Mouse (Mus musculus): ENCODE measurements around the gene Fnbp1l.

Gene Fnbp1l

DNA sequence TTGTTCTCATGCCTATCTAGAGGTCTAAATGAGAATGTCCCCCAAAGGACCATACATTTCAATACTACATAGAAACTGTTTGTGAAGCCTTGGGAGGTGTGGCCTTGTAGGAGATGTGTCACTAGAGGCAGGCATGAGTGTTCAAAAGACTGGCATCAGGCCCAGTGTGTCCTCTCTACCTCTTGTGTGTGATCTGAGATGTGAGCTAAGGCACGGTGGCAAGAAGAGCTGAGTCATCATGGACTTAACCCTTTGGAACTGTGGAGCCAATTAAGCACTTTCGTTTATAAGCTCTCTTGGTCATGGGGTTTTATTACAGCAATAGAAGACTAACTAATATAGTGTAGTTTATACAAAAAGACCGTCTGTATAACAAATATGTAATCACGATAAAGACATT, 16.3 kb downstream of the Fnbp1l start:
- DNase-seq = no peak

DNA sequence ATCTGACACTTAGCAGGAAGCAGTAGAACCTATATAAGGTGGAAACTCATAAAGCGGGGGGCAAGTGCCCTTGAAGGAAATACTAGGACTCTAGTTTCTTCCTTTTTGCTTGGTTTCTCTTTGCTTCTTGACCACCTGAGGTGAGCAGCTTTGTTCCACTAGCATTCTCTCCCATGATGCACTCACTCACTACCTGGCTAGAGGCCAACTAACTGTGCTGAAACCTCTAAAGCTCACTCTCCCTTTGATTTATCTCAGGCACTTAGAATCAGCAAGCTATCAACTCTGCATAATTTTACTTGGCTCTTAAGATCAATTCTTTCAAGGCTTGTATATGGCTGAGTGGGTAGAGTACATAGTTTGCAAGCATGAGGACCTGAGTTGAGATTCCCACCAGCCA, 17.1 kb downstream of the Fnbp1l start:
- DNase-seq = no peak

DNA sequence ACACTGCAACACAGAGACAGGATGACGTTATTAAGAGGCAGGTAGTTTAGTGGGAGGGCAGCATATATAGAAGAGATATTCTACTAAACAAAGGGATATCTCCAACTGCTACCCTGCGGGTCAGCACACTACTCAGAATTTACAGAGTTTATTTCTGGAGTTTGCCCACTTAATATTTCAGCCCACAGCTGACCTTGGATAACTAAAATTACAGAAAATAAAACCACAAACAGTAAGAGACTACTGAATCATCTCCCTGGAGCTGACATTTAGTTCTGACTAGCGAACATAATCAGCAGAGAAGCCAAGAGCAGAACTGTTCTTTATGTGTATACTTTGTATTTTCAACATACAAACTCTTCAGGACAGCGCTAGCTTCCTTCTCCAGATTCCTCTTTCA, 20.2 kb downstream of the Fnbp1l start:
- DNase-seq = no peak

DNA sequence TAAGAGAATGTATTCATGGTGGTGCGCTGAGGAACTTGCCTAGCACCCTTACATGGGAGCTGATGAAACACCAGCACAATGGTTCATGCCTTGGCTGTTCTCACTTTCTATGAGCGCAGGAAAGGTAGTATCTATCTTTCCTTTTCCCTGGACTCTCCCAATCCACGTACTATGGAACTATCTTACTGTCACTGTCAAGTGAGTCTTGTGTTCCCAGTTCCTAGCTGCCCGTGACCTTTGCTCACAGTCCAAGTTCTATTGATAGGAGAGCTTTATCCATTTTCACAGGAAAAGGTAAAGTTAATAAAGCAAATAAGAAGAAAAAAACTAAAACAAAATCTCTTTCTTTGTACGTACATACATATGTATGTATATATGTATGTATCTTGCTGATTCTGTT, 28.7 kb downstream of the Fnbp1l start:
- DNase-seq = no peak

DNA sequence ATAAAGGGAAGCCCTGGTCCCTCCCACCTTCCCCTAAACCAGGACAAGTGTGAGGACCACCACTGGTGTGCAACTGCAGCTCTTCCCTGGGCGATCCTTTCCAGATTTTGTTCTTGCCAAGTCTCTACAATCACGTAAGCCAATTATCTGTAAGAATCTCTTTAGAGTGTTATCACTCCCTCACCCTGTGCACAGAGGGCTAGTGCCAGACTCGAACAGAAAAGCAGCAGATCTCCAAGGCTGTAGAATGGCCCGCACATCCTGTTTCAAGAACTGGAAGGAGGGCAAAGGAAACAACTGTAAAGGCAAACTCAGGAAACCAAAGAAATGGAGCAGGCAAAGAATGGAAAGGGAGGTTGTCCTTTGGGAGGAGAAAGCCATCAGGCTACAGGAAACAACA, 29.2 kb downstream of the Fnbp1l start:
- no peak for DNase-seq

DNA sequence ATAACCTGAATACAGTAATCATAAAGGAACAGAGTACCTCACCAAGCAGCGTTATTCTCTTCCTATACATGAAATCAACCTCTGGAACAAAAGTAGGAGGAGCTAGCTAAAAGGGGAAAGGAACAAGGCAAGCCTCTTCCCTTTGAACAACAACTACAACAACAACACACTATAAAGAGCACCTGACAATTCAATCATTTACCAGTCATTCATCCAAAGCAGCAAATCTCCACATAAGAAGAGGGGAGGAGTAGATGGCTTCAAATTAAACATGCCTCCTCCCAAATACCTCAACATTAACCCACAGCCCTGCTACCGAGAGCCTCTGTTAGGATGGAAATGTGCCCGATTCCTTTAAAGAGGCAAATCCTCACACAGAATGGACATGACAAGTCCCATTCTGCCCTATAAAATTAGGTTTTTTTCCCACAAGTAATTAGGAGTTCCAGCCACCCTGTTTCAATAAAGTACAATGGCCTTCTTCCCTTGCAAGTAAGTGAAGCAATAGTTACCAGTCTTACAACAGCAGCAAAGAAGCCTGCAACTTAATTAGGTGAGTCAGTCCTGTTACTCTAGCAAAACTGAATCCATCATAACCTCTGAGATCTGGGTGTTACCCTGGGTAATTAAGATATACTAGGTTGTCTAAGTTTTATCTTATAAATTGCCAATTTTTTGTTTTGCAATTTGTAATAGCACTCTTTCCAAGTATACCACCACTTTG, 32.4 kb downstream of the Fnbp1l start:
- DNase-seq = no peak

DNA sequence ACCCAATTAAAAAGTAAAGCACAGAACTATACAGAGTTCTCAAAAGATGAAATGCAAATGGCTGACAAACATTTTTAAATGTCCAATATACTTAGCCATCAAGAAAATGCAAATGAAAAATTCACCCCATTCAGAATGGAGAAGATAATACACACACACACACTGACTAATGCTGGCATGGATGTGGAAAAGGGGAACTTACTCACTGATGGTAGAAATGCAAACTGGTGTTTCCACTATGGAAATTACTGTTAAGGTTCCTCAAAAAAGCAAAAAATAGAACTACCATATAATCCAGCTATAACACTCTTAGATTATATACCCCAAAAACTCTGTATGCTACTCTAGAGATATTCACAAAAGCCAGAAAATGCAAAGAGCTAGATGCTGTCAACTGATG, 42.2 kb downstream of the Fnbp1l start:
- DNase-seq = no peak

DNA sequence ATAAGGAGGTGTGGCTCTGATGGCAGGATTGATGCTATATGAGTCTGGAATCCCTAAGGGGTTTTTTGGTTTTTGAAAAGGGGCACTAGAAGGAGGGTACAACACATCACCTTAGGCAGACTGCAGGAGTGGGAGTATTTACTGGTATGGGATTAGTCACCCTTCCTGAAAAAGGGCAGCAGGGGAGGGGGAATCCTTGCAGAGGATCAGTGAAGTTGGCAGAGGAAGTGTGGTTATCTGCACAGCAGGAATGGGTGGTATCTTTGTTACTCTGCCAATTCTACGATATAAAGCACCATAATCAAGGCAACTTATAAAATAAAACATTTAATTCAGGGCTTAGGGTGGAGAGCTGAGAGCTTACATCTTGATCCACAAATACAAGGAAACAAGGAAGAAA, 44.6 kb downstream of the Fnbp1l start:
- no peak for DNase-seq

DNA sequence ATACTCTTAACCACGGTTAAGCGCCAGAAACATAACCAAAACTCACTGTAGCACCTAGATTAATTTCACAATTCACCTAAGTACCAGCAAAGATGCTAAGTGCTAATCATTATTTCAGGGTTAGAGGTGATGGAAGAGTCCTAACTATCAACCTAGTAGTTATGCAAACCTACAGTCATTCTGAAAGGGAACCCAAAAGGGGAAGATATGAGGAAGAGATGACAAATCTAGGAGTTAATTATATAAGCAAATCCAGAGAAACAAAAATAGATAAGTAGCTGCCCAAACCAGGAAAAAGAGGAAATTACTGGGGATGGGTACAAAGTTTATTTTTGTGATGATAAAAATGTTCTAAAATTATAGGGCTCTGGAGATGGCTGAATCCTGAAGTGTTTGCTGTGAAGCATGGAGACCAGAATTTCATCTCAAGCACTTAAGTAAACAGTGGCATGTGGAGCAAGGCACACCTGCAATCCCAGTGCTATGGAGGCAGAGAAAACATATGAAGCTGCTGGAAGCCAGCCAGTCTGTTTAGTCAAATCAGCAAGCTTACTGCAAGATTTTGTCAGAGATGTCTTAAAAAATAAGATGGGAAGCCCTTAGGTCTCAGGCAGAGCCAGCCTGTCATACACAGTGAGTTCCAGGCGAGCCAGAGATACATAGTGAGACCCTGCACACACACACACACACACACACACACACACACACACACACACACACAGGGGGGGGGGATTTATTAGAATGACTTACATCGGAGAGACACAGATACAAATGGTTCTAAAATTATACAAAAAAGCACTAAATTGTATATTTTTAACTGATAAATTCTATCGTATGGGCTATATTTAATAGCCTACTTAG, 45.9 kb downstream of the Fnbp1l start:
- DNase-seq = no peak

DNA sequence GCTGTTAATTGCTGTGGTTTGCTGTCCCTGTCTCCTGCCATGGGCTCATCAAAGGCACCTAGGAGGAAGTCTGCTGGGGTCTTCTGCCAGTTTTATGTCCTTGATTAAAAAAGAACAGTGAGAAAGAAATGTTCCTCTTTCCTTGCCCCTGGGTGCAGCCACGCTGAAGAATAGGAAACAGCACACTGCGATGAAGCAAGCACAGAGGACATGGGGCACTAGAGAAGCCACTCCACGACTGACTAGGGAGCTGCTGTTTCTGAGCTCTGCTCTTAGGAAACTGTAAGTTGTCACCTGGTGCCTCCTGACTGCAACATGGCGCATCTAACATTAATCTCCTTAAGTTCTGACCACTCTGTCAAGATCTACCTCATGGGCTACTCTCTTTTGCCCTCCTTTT, 53.0 kb downstream of the Fnbp1l start:
- no peak for DNase-seq

DNA sequence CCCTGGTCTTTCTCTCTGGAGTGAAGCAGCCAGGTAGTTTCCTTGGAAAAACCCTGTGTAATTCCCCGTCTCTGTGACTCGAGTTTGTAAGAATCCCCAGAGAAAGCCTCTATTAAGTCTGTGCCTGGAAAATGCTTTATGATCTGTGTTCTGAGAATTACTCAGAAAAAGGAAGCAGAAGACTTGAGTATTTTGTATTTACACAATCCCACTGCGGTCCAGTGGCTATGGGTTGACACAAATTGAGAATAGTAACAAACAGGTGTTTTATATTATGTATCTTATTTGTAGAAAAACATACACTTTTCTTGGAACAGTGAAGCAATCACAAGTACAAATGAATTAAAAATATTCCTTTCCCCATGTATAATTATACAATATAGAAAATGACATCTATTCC, 53.4 kb downstream of the Fnbp1l start:
- DNase-seq = no peak

DNA sequence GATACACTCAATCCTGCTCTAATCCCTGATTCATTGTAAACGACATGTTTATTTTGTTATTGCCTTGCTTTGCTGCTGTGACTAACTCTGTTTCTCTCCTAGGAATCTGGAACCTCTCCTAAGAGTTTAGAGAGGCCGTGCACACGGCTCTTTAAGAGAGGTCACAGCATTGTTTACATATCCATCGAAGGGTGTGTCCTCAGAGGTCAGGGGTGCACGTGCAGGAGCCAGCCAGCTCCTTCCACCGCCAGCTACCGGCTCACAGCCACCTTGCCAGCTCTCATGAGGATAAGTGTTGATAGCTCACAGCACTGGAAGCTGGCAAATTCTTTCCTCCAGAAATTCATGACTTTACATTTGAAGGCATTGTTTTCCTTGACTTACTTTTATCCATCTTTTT, 54.2 kb downstream of the Fnbp1l start:
- no peak for DNase-seq

DNA sequence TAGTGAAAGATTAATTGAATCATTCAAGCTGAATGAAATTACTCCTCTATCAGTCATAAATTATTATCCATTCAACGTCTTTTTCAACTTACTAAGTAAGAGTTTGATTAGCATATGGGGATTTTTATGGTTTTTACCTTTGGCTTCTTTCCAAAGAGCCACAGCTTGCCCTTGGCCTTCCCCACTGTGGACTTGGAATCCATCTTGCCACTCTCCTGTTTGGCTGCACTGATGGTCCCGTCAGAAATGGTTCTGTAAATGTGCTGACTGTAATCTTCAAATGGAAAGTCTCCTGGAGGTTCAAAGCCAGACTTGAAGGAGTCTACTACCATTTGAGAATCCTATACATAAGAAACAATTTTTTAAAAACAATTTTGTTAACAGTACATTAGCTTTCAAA, 61.7 kb downstream of the Fnbp1l start:
- DNase-seq = no peak

DNA sequence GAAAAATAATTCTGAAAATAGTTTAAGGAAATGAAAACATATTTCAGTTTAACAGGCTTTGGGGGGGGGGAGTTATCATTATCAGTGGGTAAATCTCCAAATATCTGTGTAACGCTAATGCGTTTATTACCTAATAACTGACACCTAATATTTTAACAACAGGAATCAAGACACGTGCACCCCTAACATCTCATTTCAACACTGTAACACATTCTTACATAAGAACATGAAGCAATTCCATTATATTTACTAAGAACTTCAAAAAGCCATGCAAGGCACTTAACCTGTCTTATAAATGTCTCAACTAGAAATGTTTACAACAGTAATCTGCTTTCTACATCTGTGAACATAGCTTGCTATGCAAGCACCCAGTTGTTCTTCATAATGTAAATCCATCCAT, 68.3 kb downstream of the Fnbp1l start:
- DNase-seq = no peak

DNA sequence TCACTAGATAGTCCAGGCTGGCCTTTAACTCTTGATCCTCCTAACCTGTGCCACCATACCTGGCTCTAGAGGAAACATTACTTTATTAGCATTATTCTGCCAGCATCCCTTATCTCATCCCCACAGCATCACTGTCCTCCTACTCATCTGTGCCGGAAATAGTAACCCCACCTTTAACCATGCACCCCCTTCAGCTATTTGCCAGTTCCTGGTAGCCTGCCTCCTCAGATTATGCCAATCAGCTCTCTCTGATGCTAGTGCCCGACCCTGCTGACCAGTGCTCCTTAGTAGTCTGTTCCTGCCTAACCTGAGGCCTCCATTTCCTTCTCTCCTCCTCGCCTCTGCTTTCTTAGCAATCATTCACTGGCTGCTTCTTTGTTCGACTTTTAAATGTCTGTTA, 72.0 kb downstream of the Fnbp1l start:
- no peak for DNase-seq

DNA sequence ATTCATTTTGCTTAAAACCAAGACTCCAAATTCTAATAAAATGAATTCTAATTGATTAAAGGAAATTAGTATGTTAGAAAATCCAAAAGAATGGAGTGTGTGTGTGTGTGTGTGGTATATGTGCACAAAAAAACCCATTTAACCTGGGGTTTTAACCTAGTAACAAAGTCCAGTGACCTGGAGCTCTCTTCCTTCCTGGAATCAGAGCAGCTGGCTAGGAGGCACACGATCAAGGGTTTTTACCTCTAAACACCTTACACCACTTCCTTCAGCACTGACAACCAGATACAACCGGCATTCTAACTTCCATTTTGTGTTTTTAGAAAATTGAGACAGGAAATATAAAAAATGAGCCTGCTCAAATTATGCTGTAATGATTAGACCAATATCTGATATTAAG, 74.2 kb downstream of the Fnbp1l start:
- DNase-seq = no peak

DNA sequence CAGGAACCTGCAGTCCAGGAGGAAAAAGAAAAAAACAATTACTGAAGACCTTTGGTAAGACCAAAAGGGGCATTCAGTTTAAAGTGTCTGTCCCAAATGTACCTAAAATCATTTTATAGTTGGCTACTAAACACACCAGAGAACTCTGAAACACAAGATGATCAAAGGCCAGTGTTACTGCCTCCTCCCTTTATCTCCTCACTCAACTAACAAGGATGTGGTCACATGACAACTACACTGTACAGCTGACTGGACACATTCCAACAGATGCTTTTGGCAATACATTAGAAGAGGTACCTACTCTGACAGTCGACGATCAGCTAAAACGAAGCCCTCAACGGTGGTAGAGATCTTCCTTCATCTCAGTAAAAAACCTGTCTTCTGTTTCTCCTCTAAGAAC, 78.6 kb downstream of the Fnbp1l start:
- DNase-seq = no peak

DNA sequence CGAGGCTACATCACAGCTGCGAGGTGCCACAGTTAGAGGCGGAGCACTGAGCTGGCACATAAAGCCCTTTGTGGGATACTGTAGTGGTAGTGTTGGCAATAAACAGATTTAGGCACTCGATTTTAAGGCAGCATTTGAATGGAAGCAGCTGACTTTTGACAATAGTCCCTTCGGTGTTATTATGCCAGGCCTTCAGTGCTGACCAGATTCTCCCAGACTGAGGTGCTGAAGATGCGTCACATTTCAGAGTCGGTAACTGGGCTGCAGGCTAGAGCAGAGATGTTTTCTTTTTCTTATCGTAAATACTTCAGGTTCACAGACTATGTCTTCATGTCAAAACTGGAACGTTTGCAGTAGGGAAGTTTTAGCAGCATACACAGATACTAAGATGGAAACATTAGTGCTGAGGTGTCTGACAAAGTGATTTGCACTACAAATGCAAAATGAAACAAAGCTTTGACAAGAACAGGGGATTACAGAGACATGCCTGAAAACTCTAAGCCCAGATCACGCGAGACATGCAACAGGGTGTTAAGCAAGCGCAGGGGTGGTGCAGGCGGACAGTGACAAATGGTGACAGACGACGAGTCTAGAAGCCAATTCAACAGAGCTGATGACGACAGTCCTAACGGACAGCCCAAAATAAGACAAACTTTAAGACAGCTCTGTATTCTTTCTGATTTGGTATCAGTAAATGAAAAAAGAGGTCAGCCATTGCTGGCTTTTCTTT, 79.4 kb downstream of the Fnbp1l start:
- DNase-seq = no peak

DNA sequence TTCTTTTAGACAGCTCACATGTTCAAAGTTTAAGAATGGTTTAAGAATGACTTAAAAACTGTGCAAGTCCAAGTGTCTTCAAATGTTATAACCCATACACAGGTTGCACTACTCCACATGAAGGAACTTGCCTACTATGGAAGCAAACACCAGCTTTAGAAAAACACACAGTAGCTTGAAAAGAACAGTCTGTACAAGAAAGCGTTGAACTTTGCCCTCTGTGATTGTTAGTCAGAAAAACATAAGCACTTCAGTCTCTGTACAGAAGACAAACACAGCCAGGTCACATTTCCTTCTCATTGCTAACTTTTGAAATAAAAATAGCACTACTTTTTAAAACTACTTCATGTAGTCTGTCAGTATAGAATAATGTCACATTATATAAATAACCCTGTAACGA, 80.7 kb downstream of the Fnbp1l start:
- no peak for DNase-seq

DNA sequence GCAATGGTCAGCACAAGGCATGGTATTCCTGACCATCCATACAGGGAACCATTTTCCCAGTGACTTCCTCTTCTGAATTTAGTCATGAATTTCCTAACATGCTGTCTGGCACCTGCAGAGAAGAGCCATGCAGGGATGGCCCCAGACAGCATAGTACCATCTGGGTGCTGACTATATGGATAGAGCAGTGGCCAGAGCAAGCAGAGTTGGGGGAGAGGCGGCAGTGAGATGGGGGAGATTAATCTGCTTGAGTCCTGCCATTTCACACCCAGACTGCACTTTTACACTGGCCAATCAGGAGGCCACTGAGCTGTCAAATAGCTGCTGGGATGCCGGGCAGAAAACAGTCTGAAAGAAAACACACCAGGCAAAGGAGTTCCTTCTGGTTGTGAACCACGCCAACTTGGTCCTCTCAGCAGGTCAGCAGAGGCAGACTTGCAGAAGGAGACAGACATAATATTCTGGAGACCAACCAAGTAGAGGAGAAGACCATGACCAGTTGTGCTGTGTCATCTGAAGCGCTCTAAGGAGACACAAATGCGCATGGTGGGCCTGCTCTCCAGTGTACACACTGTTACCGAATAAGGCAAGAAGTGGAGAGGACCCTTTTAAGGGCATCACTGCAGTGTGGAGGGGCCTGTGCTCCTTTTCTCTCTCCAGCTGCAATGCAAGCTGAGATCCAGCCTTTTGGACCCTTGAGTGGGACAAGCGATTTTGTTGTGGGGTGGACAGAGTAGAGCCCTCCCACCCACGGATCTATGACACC, 83.4 kb downstream of the Fnbp1l start:
- no peak for DNase-seq

DNA sequence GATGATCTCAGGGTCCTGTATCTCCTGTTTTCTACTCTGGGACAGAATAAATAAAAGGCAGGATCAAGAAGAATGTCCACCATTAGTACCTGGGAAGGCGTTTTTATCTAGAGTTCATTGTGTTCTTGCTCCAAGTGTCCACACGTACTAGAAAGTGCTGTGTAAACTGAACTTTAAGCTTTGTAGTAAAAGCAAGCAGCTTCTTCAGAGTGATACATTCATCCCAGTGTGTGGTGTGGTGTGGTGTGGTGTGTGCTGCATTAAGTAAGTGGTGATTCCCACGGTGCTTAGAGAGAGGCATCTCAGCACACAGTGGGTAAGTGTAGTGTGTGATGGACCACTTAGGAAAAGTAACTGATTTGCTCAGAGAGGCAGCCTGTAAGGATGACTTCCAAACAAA, 91.0 kb downstream of the Fnbp1l start:
- no peak for DNase-seq

DNA sequence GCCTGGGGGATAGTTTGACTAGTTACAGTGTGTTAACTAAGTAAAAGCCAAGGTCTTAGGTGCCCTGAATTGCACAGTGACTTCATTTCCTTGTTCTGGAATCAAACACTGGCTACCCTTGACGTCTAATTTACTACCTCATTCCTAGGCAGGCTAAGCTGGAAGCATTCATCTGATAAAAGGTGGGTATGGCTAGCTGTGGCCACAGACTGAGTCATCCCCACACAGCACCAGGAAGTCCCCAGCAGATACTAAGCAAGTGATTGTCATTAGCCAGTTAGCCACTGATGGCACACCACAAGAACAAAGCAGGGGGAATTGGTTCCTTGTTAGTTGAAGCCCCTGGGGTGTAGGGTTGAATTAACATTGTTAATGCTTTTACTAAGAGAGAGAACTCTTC, 98.2 kb downstream of the Fnbp1l start:
- DNase-seq = no peak

DNA sequence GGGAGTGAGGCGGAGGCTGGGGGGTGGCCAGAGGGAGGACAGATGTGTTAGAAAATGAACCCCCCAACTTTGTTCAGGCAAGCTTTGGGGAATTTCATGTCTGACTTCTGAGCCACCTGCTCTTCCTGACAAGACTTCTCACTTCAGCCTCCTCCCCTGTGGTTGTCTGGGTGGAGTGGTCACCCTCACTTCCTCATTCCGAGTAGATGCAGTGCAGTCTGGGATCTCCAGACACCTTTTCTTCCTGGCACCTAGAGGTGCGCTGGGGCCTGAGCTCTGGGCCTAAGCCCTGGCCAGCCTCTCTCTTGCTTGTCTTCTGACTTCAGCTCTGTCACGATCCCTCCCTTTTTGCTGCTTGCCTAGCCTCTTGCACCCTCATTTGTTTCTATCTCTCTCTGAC, 98.6 kb downstream of the Fnbp1l start:
- DNase-seq = no peak

Measured in cerebellum, postnatal 36 days (tissue).